Mouse (Mus musculus) adrenal gland (tissue): ENCODE measurements around the gene AI661453.
"Not testable (repeated sequence)": the region's sequence is repeated elsewhere in the genome, so short reads cannot be mapped to it uniquely, and the experiment has no call there.

ENCODE experiments used
- intact Hi-C: fragments of 180-260 bp; cut with DNase I; formaldehyde crosslinking; loops from one replicate; pipeline ENCODE4 v1.15.1; 2025

The AI661453 gene

DNA sequence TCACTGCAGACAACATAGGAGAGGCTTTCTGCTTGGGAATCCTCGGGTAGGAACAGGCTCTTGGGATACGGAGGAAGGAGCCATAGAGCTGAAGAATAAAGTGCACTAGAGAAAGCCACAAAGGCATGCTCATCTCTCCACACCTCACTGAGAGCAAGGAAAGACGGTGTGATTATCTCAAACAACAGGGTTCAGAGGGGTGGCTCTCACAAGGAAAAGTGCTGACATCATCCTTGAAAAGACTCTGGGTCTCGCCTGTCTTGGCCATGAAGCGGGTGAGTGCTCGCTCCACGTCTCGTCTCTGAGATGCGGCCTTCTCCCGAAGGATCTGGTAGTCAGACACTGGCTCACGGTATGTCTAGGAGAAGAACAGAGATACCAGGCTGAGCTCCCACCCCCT lies 57.7 kb downstream of the AI661453 start:
- intact Hi-C loops, result no loop called here

GRCm38 (mm10) chr17:47501531-47501930 lies 65.1 kb downstream of the AI661453 start:
- intact Hi-C loops, result no loop called here

GRCm38 (mm10) chr17:47501946-47502706 lies 65.7 kb downstream of the AI661453 start, which contains the start of gene Taf8:
TSS of gene Taf8 (minus strand) at chr17:47502292.
- intact Hi-C loops, result no loop called here

DNA sequence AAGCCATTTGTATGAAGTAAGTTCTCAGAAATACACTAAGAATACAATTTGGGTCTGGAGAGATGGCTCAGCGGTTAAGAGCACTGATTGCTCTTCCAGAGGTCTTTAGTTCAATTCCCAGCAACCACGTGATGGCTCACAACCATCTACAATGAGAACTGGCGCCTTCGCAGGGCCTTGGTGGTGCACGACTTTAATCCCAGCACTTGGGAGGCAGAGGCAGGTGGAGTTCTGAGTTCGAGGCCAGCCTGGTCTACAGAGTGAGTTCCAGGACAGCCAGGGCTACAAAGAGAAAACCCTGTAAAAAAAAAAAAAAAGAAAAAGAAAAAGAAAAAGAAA lies 66.3 kb downstream of the AI661453 start:
- intact Hi-C loops, result not testable (repeated sequence)

GRCm38 (mm10) chr17:47503689-47504088 lies 67.3 kb downstream of the AI661453 start:
- intact Hi-C loops, result no loop called here

DNA sequence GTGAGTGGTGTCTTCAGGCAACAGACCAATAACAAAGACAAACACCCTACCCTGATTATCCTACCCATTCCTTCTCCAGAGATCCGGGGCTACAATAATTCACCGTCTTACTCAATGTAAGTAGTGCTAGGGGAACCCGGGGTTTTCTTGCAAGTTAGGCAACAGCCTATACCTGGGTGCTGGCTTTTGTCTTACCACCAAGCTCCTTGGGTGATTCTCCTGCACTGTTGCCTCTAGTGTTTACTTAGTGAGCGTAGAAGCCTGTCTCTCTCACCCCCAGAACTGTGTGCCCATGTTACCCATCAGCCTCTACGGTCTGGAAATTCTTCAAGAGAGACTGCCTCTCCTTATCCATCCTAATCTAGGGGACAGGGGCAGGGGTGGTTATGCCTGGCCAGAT lies 67.8 kb downstream of the AI661453 start:
- intact Hi-C loops, result no loop called here

- intact Hi-C loops, result loop anchor here (5.0 kb wide), 1 partner anchor 182 kb away; the partner anchor contains the start of genes Frs3 and Tomm6
These were observed 68.5 kb downstream of the AI661453 start, which contains the start of gene Ccnd3 for GRCm38 (mm10) chr17:47504941-47505346. TSS of gene Ccnd3 (plus strand) at chr17:47505051.

- intact Hi-C loops, result loop anchor here (5.0 kb wide), 1 partner anchor 182 kb away; the partner anchor contains the start of genes Frs3 and Tomm6
These were observed 69.2 kb downstream of the AI661453 start for GRCm38 (mm10) chr17:47505566-47505965.

DNA sequence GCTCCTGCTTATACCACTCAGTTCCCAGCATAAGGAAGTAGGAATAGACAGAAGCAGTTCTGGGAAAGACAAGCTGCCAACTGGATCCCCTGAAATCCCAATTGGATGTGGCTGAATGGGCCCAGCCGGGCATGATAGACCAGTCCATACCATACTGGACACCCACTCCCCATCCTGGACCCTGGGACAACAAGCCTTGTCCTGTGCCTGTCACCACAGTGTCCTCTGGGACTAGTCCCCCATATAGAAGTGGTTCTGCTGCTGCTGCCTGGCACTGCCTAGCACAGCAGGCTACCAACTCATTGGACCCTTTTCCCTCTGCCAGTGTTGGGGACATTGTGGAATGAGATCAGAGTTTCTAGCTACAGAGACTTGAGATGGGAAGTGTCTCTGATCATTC lies 69.6 kb downstream of the AI661453 start:
- intact Hi-C loops, result loop anchor here (5.0 kb wide), 1 partner anchor 181 kb away; the partner anchor contains the start of genes Frs3 and Tomm6

- intact Hi-C loops, result loop anchor here (5.0 kb wide), 1 partner anchor 181 kb away; the partner anchor contains the start of genes Frs3 and Tomm6
These were observed 70.3 kb downstream of the AI661453 start for GRCm38 (mm10) chr17:47506697-47507096.

DNA sequence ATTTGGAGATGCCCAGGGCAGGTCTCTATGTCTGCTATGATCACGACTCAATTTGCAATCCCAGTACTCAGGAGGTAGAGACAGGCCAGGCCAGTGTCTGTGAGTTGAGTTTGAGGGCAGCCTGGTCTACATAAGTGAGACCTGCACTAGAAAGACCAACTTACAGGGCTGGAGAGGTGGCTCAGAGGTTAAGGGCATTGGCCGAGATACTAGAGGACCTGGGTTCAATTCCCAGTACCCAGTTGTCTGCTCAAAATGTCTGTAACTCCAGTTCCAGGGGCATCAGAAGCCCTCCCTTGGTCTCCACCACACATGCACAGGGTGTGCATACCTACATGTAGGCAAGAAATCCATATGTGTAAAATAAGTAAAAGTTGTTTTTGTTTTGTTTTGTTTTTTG lies 71.1 kb downstream of the AI661453 start:
- intact Hi-C loops, result loop anchor here (5.0 kb wide), 1 partner anchor 180 kb away; the partner anchor contains the start of genes Frs3 and Tomm6

GRCm38 (mm10) chr17:47508012-47508608 lies 71.7 kb downstream of the AI661453 start:
- intact Hi-C loops, result loop anchor here (5.0 kb wide), 1 partner anchor 179 kb away; the partner anchor contains the start of genes Frs3 and Tomm6

DNA sequence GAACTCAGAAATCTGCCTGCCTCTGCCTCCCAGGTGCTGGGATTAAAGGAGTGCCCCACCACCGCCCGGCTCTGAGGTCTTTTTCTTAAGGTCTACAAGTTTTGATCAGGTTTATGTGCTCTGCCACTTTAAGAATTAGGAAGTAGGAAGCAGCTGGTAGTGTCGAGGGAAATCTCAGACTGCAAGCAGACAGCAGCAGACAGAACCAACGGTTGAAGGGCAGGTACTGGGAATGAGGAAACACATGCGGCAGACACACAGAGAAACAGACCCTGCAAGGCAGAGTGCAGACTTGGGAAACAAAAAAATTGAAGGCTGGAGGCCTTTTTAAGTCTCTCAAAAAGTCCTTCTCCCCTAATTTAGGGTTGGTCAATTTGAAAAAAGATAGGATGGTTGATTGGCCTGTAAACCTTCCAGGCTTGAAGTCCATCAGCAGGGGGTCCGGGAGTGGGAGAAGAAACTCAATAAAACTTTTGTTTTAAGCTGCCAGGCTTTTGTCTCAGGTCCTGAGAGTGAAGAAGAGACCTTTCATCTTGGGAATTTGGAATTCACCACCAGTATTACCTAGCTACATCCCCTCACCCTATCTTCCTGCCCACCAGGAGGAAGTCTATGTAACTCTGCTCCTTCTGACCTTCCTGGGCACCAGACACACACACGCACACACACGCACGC lies 72.8 kb downstream of the AI661453 start:
- intact Hi-C loops, result loop anchor here (5.0 kb wide), 1 partner anchor 178 kb away; the partner anchor contains the start of genes Frs3 and Tomm6

GRCm38 (mm10) chr17:47511111-47512020 lies 75.0 kb downstream of the AI661453 start:
- intact Hi-C loops, result loop anchor here (1.0 to 2.0 kb wide), 3 partner anchors 87 to 99 kb away; no protein-coding TSS in a partner anchor

GRCm38 (mm10) chr17:47512956-47513775 lies 76.8 kb downstream of the AI661453 start:
- intact Hi-C loops, result loop anchor here (2.0 kb wide), 1 partner anchor 92 kb away; no protein-coding TSS in a partner anchor

GRCm38 (mm10) chr17:47515180-47515844 lies 78.9 kb downstream of the AI661453 start:
- intact Hi-C loops, result no loop called here

- intact Hi-C loops, result no loop called here
These were observed 79.8 kb downstream of the AI661453 start for GRCm38 (mm10) chr17:47516232-47516631.

GRCm38 (mm10) chr17:47518205-47518604 lies 81.8 kb downstream of the AI661453 start:
- intact Hi-C loops, result no loop called here
